9 mouse cellular contexts compared by ENCODE assay signal in genomic region chr4:148607758-148608157, GRCm38 (mm10). TPM values are rescaled to one million over a fixed set of nuclear protein-coding genes. Genes with fewer than 3 reads are reported as not detected.
DNase-seq lines count a peak whose midpoint lies in the region; ATAC-seq lines count a peak whose summit lies in the region.
"Had no signal": no experiment of that assay in that cellular context is flagged by ENCODE, and none has a peak within 500 bp of the region (broad histone marks: within the 10 kb centered on the region; RNA-seq: fewer than 3 reads in every experiment).

No protein-coding gene starts in this region.

- H3K36me3 ChIP-seq in forebrain, embryonic 10.5 days (replicated peaks), result peaks cover 42% of the 10 kb centered on the region
- H3K36me3 ChIP-seq in forebrain, embryonic 12.5 days (replicated peaks), result peaks cover 4% of the 10 kb centered on the region
- H3K36me3 ChIP-seq in splenic B cell, adult 2 months (ENCODE audit: control insufficient read depth, insufficient read depth, low read length, poor library complexity, severe bottlenecking), result no peaks in the 10 kb centered on the region

- DNase-seq in forebrain, embryonic 10.5 days (ENCODE audit: extremely low spot score, low spot score), result peak; percentile 60
- peak; percentile 85 for DNase-seq in NIH3T3 (ENCODE audit: low read depth)
- DNase-seq in cerebellum, postnatal 25 days, result peak; percentile 76 to 89
- peak; percentile 91 to 92 for DNase-seq in kidney, postnatal 4 days
- DNase-seq in splenic B cell, adult 2 months (ENCODE audit: low read depth, low spot score), result peak; percentile 84

- no peaks in the 10 kb centered on the region for H3K9me3 ChIP-seq in forebrain, embryonic 10.5 days
- no peaks in the 10 kb centered on the region for H3K9me3 ChIP-seq in forebrain, embryonic 12.5 days
- H3K9me3 ChIP-seq: lung, embryonic 15.5 days had no signal

- H3K4me3 ChIP-seq in forebrain, embryonic 10.5 days, result no peak overlapping the region
- no peak overlapping the region for H3K4me3 ChIP-seq in forebrain, embryonic 12.5 days (replicated peaks)
- H3K4me3 ChIP-seq: lung, embryonic 15.5 days had no signal

- H3K9ac ChIP-seq in forebrain, embryonic 12.5 days, result no peak overlapping the region
- H3K9ac ChIP-seq: lung, embryonic 15.5 days had no signal

- no peaks in the 10 kb centered on the region for H3K27me3 ChIP-seq in forebrain, embryonic 10.5 days (ENCODE audit: poor library complexity, severe bottlenecking)
- no peaks in the 10 kb centered on the region for H3K27me3 ChIP-seq in forebrain, embryonic 12.5 days
- no peaks in the 10 kb centered on the region for H3K27me3 ChIP-seq in splenic B cell, adult 2 months (ENCODE audit: control insufficient read depth, insufficient read depth, low read length, poor library complexity, severe bottlenecking)
- H3K27me3 ChIP-seq: lung, embryonic 15.5 days had no signal

- WGBS in forebrain, embryonic 10.5 days, result 28% methylated on average over 5 of the region's 5 CpGs
- 28% methylated on average over 5 of the region's 5 CpGs for WGBS in forebrain, embryonic 12.5 days

- no peak for ATAC-seq in forebrain, embryonic 12.5 days (ENCODE audit: low FRiP score)
- ATAC-seq in granulocyte monocyte progenitor cell, adult 5-6 weeks (replicated peaks; ENCODE audit: poor library complexity, severe bottlenecking), result peak; percentile 71
- peak; percentile 80 for ATAC-seq in megakaryocyte progenitor cell, adult 5-6 weeks (replicated peaks; ENCODE audit: poor library complexity)

- 0 out of 2 replicates have a peak, but pooled peaks cover 16% of the 10 kb centered on the region for H3K4me1 ChIP-seq in forebrain, embryonic 10.5 days
- H3K4me1 ChIP-seq in forebrain, embryonic 12.5 days, result no peaks in the 10 kb centered on the region

- no peak overlapping the region for H3K4me2 ChIP-seq in forebrain, embryonic 12.5 days
- H3K4me2 ChIP-seq: lung, embryonic 15.5 days had no signal

- H3K27ac ChIP-seq in forebrain, embryonic 10.5 days, result no peak overlapping the region
- no peak overlapping the region for H3K27ac ChIP-seq in forebrain, embryonic 12.5 days
- H3K27ac ChIP-seq: lung, embryonic 15.5 days had no signal

RNA-seq across cellular contexts. Expression of gene Masp2, which starts 5.4 kb away (rescaled TPM):
- polyA plus RNA-seq in forebrain, embryonic 10.5 days (2016; fragmentation: Nextera tagmentation; extraction: Ambion mirVana), result 0.22 TPM in 1 of 2 replicates, not detected in the other
- polyA plus RNA-seq in forebrain, embryonic 12.5 days (2016; fragmentation: Nextera tagmentation; extraction: Ambion mirVana), result 0.27 and 0.50 TPM in 2 replicates
- total RNA-seq in granulocyte monocyte progenitor cell, adult 5-6 weeks (2014; fragmentation: Nextera tagmentation), result 0.47 TPM in 1 of 2 replicates, not detected in the other
- total RNA-seq in granulocyte monocyte progenitor cell, adult 5-6 weeks (2017), result 0.46 and 0.65 TPM in 2 replicates
- not detected in 2 replicates for total RNA-seq in megakaryocyte progenitor cell, adult 5-6 weeks (2015)
- 0.04 TPM in 1 of 2 replicates, not detected in the other for total RNA-seq in megakaryocyte progenitor cell, adult 5-6 weeks (2017)

RNA-seq across cellular contexts. Expression of gene Srm, which starts 16.5 kb away (rescaled TPM):
- polyA plus RNA-seq in forebrain, embryonic 10.5 days (2016; fragmentation: Nextera tagmentation; extraction: Ambion mirVana), result 265 and 272 TPM in 2 replicates
- polyA plus RNA-seq in forebrain, embryonic 12.5 days (2016; fragmentation: Nextera tagmentation; extraction: Ambion mirVana), result 163 and 166 TPM in 2 replicates
- total RNA-seq in granulocyte monocyte progenitor cell, adult 5-6 weeks (2014; fragmentation: Nextera tagmentation), result 230 and 275 TPM in 2 replicates
- 53.4 and 63.4 TPM in 2 replicates for total RNA-seq in granulocyte monocyte progenitor cell, adult 5-6 weeks (2017)
- 228 and 250 TPM in 2 replicates for total RNA-seq in megakaryocyte progenitor cell, adult 5-6 weeks (2015)
- total RNA-seq in megakaryocyte progenitor cell, adult 5-6 weeks (2017), result 55.7 and 60.8 TPM in 2 replicates

RNA-seq across cellular contexts. Expression of gene Tardbp, which starts 19.1 kb away (rescaled TPM):
- 495 and 519 TPM in 2 replicates for polyA plus RNA-seq in forebrain, embryonic 10.5 days (2016; fragmentation: Nextera tagmentation; extraction: Ambion mirVana)
- 447 and 449 TPM in 2 replicates for polyA plus RNA-seq in forebrain, embryonic 12.5 days (2016; fragmentation: Nextera tagmentation; extraction: Ambion mirVana)
- 411 and 464 TPM in 2 replicates for total RNA-seq in granulocyte monocyte progenitor cell, adult 5-6 weeks (2014; fragmentation: Nextera tagmentation)
- total RNA-seq in granulocyte monocyte progenitor cell, adult 5-6 weeks (2017), result 541 and 579 TPM in 2 replicates
- 300 and 381 TPM in 2 replicates for total RNA-seq in megakaryocyte progenitor cell, adult 5-6 weeks (2015)
- total RNA-seq in megakaryocyte progenitor cell, adult 5-6 weeks (2017), result 512 and 640 TPM in 2 replicates

RNA-seq across cellular contexts. Expression of gene Gm572, which starts 35.4 kb away (rescaled TPM):
- not detected in 2 replicates for polyA plus RNA-seq in forebrain, embryonic 10.5 days (2016; fragmentation: Nextera tagmentation; extraction: Ambion mirVana)
- not detected in 2 replicates for polyA plus RNA-seq in forebrain, embryonic 12.5 days (2016; fragmentation: Nextera tagmentation; extraction: Ambion mirVana)
- total RNA-seq in granulocyte monocyte progenitor cell, adult 5-6 weeks (2014; fragmentation: Nextera tagmentation), result not detected in 2 replicates
- total RNA-seq in granulocyte monocyte progenitor cell, adult 5-6 weeks (2017), result not detected in 2 replicates
- not detected in 2 replicates for total RNA-seq in megakaryocyte progenitor cell, adult 5-6 weeks (2015)
- not detected in 2 replicates for total RNA-seq in megakaryocyte progenitor cell, adult 5-6 weeks (2017)
- polyA plus RNA-seq: lung, embryonic 15.5 days had no signal

RNA-seq across cellular contexts. Expression of gene Exosc10, which starts 49.5 kb away (rescaled TPM):
- 96.0 and 97.2 TPM in 2 replicates for polyA plus RNA-seq in forebrain, embryonic 10.5 days (2016; fragmentation: Nextera tagmentation; extraction: Ambion mirVana)
- polyA plus RNA-seq in forebrain, embryonic 12.5 days (2016; fragmentation: Nextera tagmentation; extraction: Ambion mirVana), result 102 and 105 TPM in 2 replicates
- total RNA-seq in granulocyte monocyte progenitor cell, adult 5-6 weeks (2014; fragmentation: Nextera tagmentation), result 63.9 and 80.2 TPM in 2 replicates
- 57.7 and 62.5 TPM in 2 replicates for total RNA-seq in granulocyte monocyte progenitor cell, adult 5-6 weeks (2017)
- total RNA-seq in megakaryocyte progenitor cell, adult 5-6 weeks (2015), result 63.6 and 70.4 TPM in 2 replicates
- total RNA-seq in megakaryocyte progenitor cell, adult 5-6 weeks (2017), result 57.9 and 59.4 TPM in 2 replicates
